ENCODE assay signal across 30 mouse cellular contexts in the genomic region with DNA sequence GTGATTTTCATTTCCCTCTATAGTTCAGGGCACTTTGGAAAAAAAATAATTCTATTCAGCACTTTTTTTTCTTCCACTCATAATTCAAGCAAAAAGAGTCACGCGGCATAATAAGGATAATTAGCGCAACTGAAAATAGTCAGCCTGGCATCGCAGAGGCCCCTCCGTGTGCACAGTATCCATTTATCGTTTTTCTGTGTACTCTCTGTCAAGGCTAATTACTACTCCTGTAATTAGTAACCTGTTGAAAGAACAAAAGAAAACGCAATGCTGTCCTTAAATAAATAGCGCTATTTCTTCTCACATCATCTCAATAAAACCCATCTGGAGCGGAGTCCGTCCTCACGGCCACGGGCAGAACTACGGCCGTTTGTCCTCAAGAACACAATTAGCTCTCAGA.
A peak's percentile ranks its signal among the peaks of the same experiment; 100 is the strongest.
DNase-seq lines count a peak whose midpoint lies in the region; ATAC-seq and TF ChIP-seq lines count a peak whose summit lies in the region.
"Had no signal": no experiment of that assay in that cellular context is flagged by ENCODE, and none has a peak within 500 bp of the region (broad histone marks: within the 10 kb centered on the region; RNA-seq: fewer than 3 reads in every experiment).

No protein-coding gene starts in this region.

- H3K4me2 ChIP-seq in forebrain, embryonic 13.5 days, result no peak overlapping the region
- H3K4me2 ChIP-seq in forebrain, embryonic 11.5 days (ENCODE audit: low read depth, low read length, severe bottlenecking), result no peak overlapping the region
- H3K4me2 ChIP-seq in neural tube, embryonic 13.5 days, result no peak overlapping the region
- H3K4me2 ChIP-seq in neural tube, embryonic 15.5 days, result no peak overlapping the region
- H3K4me2 ChIP-seq in forebrain, postnatal 0 days (ENCODE audit: low read depth), result no peak overlapping the region
- H3K4me2 ChIP-seq: embryonic facial prominence, embryonic 13.5 days; heart, embryonic 13.5 days; hindbrain, embryonic 14.5 days had no signal

- no peak for TF ChIP-seq CTCF in forebrain, postnatal 0 days (IDR thresholded peaks at IDR 0.05; ENCODE audit: low read depth)

- 0 out of 2 replicates have a peak, but pooled peaks have one; percentile 43 for ATAC-seq in forebrain, embryonic 13.5 days
- no peak for ATAC-seq in forebrain, embryonic 11.5 days (replicated peaks; ENCODE audit: low FRiP score)
- 0 out of 2 replicates have a peak, but pooled peaks have one; percentile 11 for ATAC-seq in neural tube, embryonic 13.5 days (ENCODE audit: low read depth)
- ATAC-seq in neural tube, embryonic 15.5 days (ENCODE audit: low FRiP score), result no peak
- peak; percentile 51; the same call in 1 of the 2 replicates for ATAC-seq in forebrain, postnatal 0 days
- no peak for ATAC-seq in erythroblast, adult 5-6 weeks (replicated peaks; ENCODE audit: low FRiP score, poor library complexity, severe bottlenecking)
- ATAC-seq: hindbrain, postnatal 0 days; inflammation-experienced regulatory T-cells, adult 6 months; intestine, embryonic 16.5 days; Patski had no signal

- WGBS in forebrain, embryonic 13.5 days, result 49% methylated on average over 14 of the region's 14 CpGs
- WGBS in forebrain, embryonic 11.5 days, result 84% methylated on average over 14 of the region's 14 CpGs
- WGBS in neural tube, embryonic 13.5 days, result 74% methylated on average over 14 of the region's 14 CpGs
- 70% methylated on average over 14 of the region's 14 CpGs for WGBS in neural tube, embryonic 15.5 days
- 38% methylated on average over 14 of the region's 14 CpGs for WGBS in forebrain, postnatal 0 days

- no peaks in the 10 kb centered on the region for H3K36me3 ChIP-seq in forebrain, embryonic 13.5 days (ENCODE audit: poor library complexity, severe bottlenecking)
- H3K36me3 ChIP-seq in forebrain, embryonic 11.5 days (ENCODE audit: control insufficient read depth, insufficient read depth, low read length), result no peaks in the 10 kb centered on the region
- no peaks in the 10 kb centered on the region for H3K36me3 ChIP-seq in neural tube, embryonic 13.5 days
- no peaks in the 10 kb centered on the region for H3K36me3 ChIP-seq in neural tube, embryonic 15.5 days
- no peaks in the 10 kb centered on the region for H3K36me3 ChIP-seq in forebrain, postnatal 0 days (ENCODE audit: insufficient read depth)
- H3K36me3 ChIP-seq: embryonic facial prominence, embryonic 10.5 days; embryonic facial prominence, embryonic 13.5 days; G1E; heart, embryonic 10.5 days; heart, embryonic 13.5 days had no signal

- no peaks in the 10 kb centered on the region for H3K27me3 ChIP-seq in forebrain, embryonic 13.5 days
- H3K27me3 ChIP-seq in forebrain, embryonic 11.5 days (ENCODE audit: control insufficient read depth, insufficient read depth, low read length), result no peaks in the 10 kb centered on the region
- H3K27me3 ChIP-seq in neural tube, embryonic 13.5 days, result no peaks in the 10 kb centered on the region
- no peaks in the 10 kb centered on the region for H3K27me3 ChIP-seq in neural tube, embryonic 15.5 days (replicated peaks)
- H3K27me3 ChIP-seq in forebrain, postnatal 0 days (ENCODE audit: insufficient read depth, low read length), result no peaks in the 10 kb centered on the region
- H3K27me3 ChIP-seq: CH12.LX; embryonic facial prominence, embryonic 13.5 days; heart, embryonic 13.5 days had no signal

- peaks cover 6% of the 10 kb centered on the region for H3K4me1 ChIP-seq in forebrain, embryonic 13.5 days
- H3K4me1 ChIP-seq in forebrain, embryonic 11.5 days (replicated peaks; ENCODE audit: control insufficient read depth, insufficient read depth, low read length), result no peaks in the 10 kb centered on the region
- no peaks in the 10 kb centered on the region for H3K4me1 ChIP-seq in neural tube, embryonic 13.5 days (replicated peaks)
- no peaks in the 10 kb centered on the region; the same call in 1 of the 2 replicates for H3K4me1 ChIP-seq in neural tube, embryonic 15.5 days
- no peaks in the 10 kb centered on the region for H3K4me1 ChIP-seq in forebrain, postnatal 0 days (ENCODE audit: insufficient read depth)
- H3K4me1 ChIP-seq: embryonic facial prominence, embryonic 10.5 days; embryonic facial prominence, embryonic 13.5 days had no signal

- DNase-seq in forebrain, embryonic 11.5 days (ENCODE audit: low spot score), result no peak
- DNase-seq in brain, adult 2 months (ENCODE audit: low read depth, low spot score), result peak; percentile 20
- peak; percentile 11 for DNase-seq in forebrain, postnatal 0 days
- DNase-seq: adrenal gland, postnatal 10 days; adrenal gland, postnatal 36 days; cerebellum, adult 11-12 months; cerebellum, adult 8-10 months; cerebellum, postnatal 10 days; cerebellum, postnatal 36 days; embryo, embryonic 11 days; gastrocnemius, postnatal 10 days; gastrocnemius, postnatal 36 days; heart, adult 2 months; heart, postnatal 14 days; heart, postnatal 4 days had no signal

- H3K4me3 ChIP-seq in forebrain, embryonic 13.5 days, result no peak overlapping the region
- H3K4me3 ChIP-seq in forebrain, embryonic 11.5 days (ENCODE audit: low read depth, low read length), result no peak overlapping the region
- no peak overlapping the region for H3K4me3 ChIP-seq in neural tube, embryonic 13.5 days
- no peak overlapping the region for H3K4me3 ChIP-seq in neural tube, embryonic 15.5 days (replicated peaks)
- no peak overlapping the region for H3K4me3 ChIP-seq in forebrain, postnatal 0 days (ENCODE audit: low read depth, low read length)
- H3K4me3 ChIP-seq: embryonic facial prominence, embryonic 10.5 days; embryonic facial prominence, embryonic 13.5 days; heart, adult 2 months; heart, embryonic 10.5 days; heart, embryonic 13.5 days had no signal

- no peaks in the 10 kb centered on the region for H3K9me3 ChIP-seq in forebrain, embryonic 13.5 days (replicated peaks)
- H3K9me3 ChIP-seq in forebrain, embryonic 11.5 days (ENCODE audit: control insufficient read depth, low read length), result no peaks in the 10 kb centered on the region
- H3K9me3 ChIP-seq in neural tube, embryonic 13.5 days, result no peaks in the 10 kb centered on the region
- H3K9me3 ChIP-seq in neural tube, embryonic 15.5 days (replicated peaks), result no peaks in the 10 kb centered on the region
- no peaks in the 10 kb centered on the region for H3K9me3 ChIP-seq in forebrain, postnatal 0 days (ENCODE audit: low read length)
- H3K9me3 ChIP-seq: embryonic facial prominence, embryonic 10.5 days; embryonic facial prominence, embryonic 13.5 days; G1E; heart, embryonic 10.5 days; heart, embryonic 13.5 days had no signal

- H3K27ac ChIP-seq in forebrain, embryonic 13.5 days, result peak overlapping the region; percentile 14; the same call in 1 of the 2 replicates
- H3K27ac ChIP-seq in forebrain, embryonic 11.5 days (ENCODE audit: low read depth, low read length), result no peak overlapping the region
- H3K27ac ChIP-seq in neural tube, embryonic 13.5 days (replicated peaks), result no peak overlapping the region
- H3K27ac ChIP-seq in neural tube, embryonic 15.5 days (replicated peaks), result no peak overlapping the region
- no peak overlapping the region for H3K27ac ChIP-seq in forebrain, postnatal 0 days (ENCODE audit: low read depth, low read length)
- H3K27ac ChIP-seq: embryonic facial prominence, embryonic 10.5 days; embryonic facial prominence, embryonic 13.5 days; heart, adult 2 months; heart, embryonic 10.5 days; heart, embryonic 13.5 days; hindbrain, embryonic 14.5 days; hindbrain, postnatal 0 days had no signal

- no peak overlapping the region for H3K9ac ChIP-seq in forebrain, embryonic 13.5 days
- no peak overlapping the region for H3K9ac ChIP-seq in forebrain, embryonic 11.5 days (ENCODE audit: low read length)
- no peak overlapping the region for H3K9ac ChIP-seq in neural tube, embryonic 13.5 days
- no peak overlapping the region for H3K9ac ChIP-seq in neural tube, embryonic 15.5 days (replicated peaks)
- H3K9ac ChIP-seq in forebrain, postnatal 0 days, result no peak overlapping the region
- H3K9ac ChIP-seq: embryonic facial prominence, embryonic 13.5 days; heart, embryonic 13.5 days; hindbrain, embryonic 14.5 days had no signal

Comparison
In these comparisons a context has a peak if more than half of its experiments do, and no peak if none do; other contexts are left out.
1. ATAC-seq: peak in forebrain, embryonic 13.5 days (single experiment), neural tube, embryonic 13.5 days (single experiment) and forebrain, postnatal 0 days (single experiment); none in forebrain, embryonic 11.5 days (single experiment), neural tube, embryonic 15.5 days (single experiment) and erythroblast, adult 5-6 weeks (single experiment).